Mouse (Mus musculus): Measurements from ENCODE around the gene Celf5. TPM values are rescaled to one million over a fixed set of nuclear protein-coding genes. Genes with fewer than 3 reads are reported as not detected.

The Celf5 gene
- total and polyA plus RNA-seq, 2 experiments: not detected

DNA sequence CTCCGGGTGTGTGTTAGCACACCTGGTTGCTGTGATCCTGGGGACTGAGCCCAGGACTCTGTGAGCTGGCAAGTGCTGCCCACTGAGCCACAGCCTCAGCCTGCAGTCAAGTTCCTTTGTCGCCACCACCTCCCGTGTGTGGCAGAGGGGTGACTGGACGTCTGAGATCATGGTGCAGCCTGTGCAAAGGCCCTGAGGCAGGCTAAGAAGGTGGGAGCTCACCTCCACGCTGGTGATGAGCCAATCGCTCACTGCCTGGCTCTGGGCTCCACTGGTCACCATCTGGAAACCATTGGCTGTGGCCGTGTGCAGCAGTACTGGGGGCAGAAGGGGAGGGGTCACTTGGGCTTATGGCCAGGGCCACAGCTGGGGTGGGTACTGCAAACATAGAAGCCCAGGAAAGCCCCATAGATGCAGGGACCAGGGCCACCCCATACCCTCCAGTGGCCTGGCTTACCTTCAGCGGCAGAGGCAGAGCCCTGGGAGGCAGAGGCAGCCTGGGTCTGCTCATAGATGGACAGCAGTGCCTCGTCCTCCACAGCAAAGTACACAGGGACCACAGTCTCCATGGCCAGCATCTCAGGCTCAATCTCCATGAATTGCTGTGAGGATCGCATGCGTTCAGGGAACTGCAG is 10.2 kb upstream of the Celf5 start:
- Histone ChIP-seq H3K79me2 (ENCODE audit: control insufficient read depth, insufficient read depth, low read length) (peaks cover 17% of the 10 kb centered on the region; the same call in 1 of the 2 replicates), H3K27ac (replicated peaks; ENCODE audit: insufficient read depth, low read depth, low read length) (no peak overlapping the region), H3K36me3 (ENCODE audit: control insufficient read depth, insufficient read depth, low read length) (no peaks in the 10 kb centered on the region; the same call in 1 of the 2 replicates), H3K4me1 (ENCODE audit: control insufficient read depth, insufficient read depth, low read length) (peaks cover 9% of the 10 kb centered on the region), H3K27me3 (ENCODE audit: control insufficient read depth, insufficient read depth, low read length) (no peaks in the 10 kb centered on the region), H3K9ac (ENCODE audit: low read depth, low read length) (no peak overlapping the region), H3K4me3 (ENCODE audit: insufficient read depth, low read depth, low read length) (no peak overlapping the region)
- TF ChIP-seq CTCF (IDR thresholded peaks at IDR 0.05; ENCODE audit: low read depth, low read length) (no peak), POLR2A (IDR thresholded peaks at IDR 0.05; ENCODE audit: extremely low read depth, insufficient read depth, low read length) (no peak)
- no peak for DNase-seq (ENCODE audit: extremely low read depth, low read depth, low spot score)
- 97% methylated on average over 11 of the region's 11 CpGs for WGBS

DNA sequence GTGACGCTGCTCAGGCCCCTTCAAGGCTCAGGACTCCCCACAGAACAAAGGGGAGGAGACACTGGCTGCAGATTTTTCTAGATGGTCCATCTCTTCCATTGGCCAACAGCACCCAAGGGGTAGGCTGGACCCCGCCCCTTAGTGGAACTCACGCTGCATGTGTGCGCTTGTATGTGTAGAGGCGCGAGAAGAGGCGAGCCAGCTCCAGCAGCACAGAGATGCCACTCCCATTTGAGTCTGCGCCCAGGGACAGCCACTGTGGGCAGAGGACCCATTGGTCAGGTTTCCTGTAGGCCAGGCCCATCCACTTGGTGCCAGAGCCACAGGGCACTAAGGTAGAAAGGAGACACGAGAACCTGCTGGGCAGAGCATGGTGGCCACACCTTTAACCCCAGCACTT is 8.5 kb upstream of the Celf5 start:
- WGBS: 88% methylated on average over 9 of the region's 9 CpGs
- no peak for DNase-seq (ENCODE audit: extremely low read depth, low read depth, low spot score)
- H3K9ac ChIP-seq (ENCODE audit: low read depth, low read length): no peak overlapping the region
- peaks cover 2% of the 10 kb centered on the region; the same call in 1 of the 2 replicates for H3K36me3 ChIP-seq (ENCODE audit: control insufficient read depth, insufficient read depth, low read length)
- H3K4me1 ChIP-seq (ENCODE audit: control insufficient read depth, insufficient read depth, low read length): peaks cover 9% of the 10 kb centered on the region
- no peak overlapping the region for H3K4me3 ChIP-seq (ENCODE audit: insufficient read depth, low read depth, low read length)
- H3K27me3 ChIP-seq (ENCODE audit: control insufficient read depth, insufficient read depth, low read length): no peaks in the 10 kb centered on the region
- H3K27ac ChIP-seq (replicated peaks; ENCODE audit: insufficient read depth, low read depth, low read length): no peak overlapping the region
- TF ChIP-seq POLR2A (IDR thresholded peaks at IDR 0.05; ENCODE audit: extremely low read depth, insufficient read depth, low read length) (no peak), CTCF (IDR thresholded peaks at IDR 0.05; ENCODE audit: low read depth, low read length) (no peak)
- peaks cover 16% of the 10 kb centered on the region; the same call in 1 of the 2 replicates for H3K79me2 ChIP-seq (ENCODE audit: control insufficient read depth, insufficient read depth, low read length)

- H3K27me3 ChIP-seq (ENCODE audit: control insufficient read depth, insufficient read depth, low read length): no peaks in the 10 kb centered on the region
- peaks cover 6% of the 10 kb centered on the region for H3K4me1 ChIP-seq (ENCODE audit: control insufficient read depth, insufficient read depth, low read length)
These were observed 7.4 kb upstream of the Celf5 start for GRCm38 (mm10) chr10:81489941-81490340.

DNA sequence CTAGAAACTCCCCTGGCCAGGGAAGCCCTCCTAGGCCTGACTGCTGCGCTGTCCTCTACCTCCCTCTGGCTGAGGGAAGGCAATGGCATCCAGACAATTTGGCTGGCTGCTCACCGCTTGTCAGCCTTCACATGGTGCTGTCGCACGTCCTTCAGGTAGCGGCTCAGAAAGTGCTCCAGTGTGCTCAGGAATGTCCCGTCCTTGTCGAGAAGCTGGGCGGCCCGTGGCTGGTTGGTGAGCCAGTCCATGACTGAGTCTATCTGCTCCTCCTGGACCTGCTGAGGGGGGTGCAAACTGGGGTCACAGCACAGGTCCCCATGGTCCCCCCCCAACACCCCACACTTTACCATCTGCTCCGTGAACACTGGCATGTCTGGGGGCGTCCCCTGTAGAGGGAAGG is 5.6 kb upstream of the Celf5 start:
- peaks cover 2% of the 10 kb centered on the region; the same call in 1 of the 2 replicates for H3K36me3 ChIP-seq (ENCODE audit: control insufficient read depth, insufficient read depth, low read length)
- H3K4me1 ChIP-seq (ENCODE audit: control insufficient read depth, insufficient read depth, low read length): no peaks in the 10 kb centered on the region
- H3K9ac ChIP-seq (ENCODE audit: low read depth, low read length): no peak overlapping the region
- no peaks in the 10 kb centered on the region for H3K79me2 ChIP-seq (ENCODE audit: control insufficient read depth, insufficient read depth, low read length)
- no peak for DNase-seq (ENCODE audit: extremely low read depth, low read depth, low spot score)
- 91% methylated on average over 11 of the region's 11 CpGs for whole genome bisulfite sequencing
- no peak overlapping the region for H3K4me3 ChIP-seq (ENCODE audit: insufficient read depth, low read depth, low read length)
- no peaks in the 10 kb centered on the region for H3K27me3 ChIP-seq (ENCODE audit: control insufficient read depth, insufficient read depth, low read length)
- TF ChIP-seq POLR2A (IDR thresholded peaks at IDR 0.05; ENCODE audit: extremely low read depth, insufficient read depth, low read length): no peak
- TF ChIP-seq CTCF (IDR thresholded peaks at IDR 0.05; ENCODE audit: low read depth, low read length): no peak
- no peak overlapping the region for H3K27ac ChIP-seq (replicated peaks; ENCODE audit: insufficient read depth, low read depth, low read length)

More at GRCm38 (mm10) chr10:81489941-81490340, 7.4 kb upstream of the Celf5 start:
- no peak overlapping the region for H3K27ac ChIP-seq (replicated peaks; ENCODE audit: insufficient read depth, low read depth, low read length)
- no peak overlapping the region for H3K9ac ChIP-seq (ENCODE audit: low read depth, low read length)
- no peak for DNase-seq (ENCODE audit: extremely low read depth, low read depth, low spot score)
- peaks cover 2% of the 10 kb centered on the region; the same call in 1 of the 2 replicates for H3K36me3 ChIP-seq (ENCODE audit: control insufficient read depth, insufficient read depth, low read length)
- no peak overlapping the region for H3K4me3 ChIP-seq (ENCODE audit: insufficient read depth, low read depth, low read length)
- H3K79me2 ChIP-seq (ENCODE audit: control insufficient read depth, insufficient read depth, low read length): peaks cover 5% of the 10 kb centered on the region; the same call in 1 of the 2 replicates
- WGBS: 87% methylated on average over 14 of the region's 14 CpGs
- no peak for TF ChIP-seq POLR2A (IDR thresholded peaks at IDR 0.05; ENCODE audit: extremely low read depth, insufficient read depth, low read length)
- TF ChIP-seq CTCF (IDR thresholded peaks at IDR 0.05; ENCODE audit: low read depth, low read length): no peak

GRCm38 (mm10) chr10:81486496-81486895 is 4.0 kb upstream of the Celf5 start:
- H3K27me3 ChIP-seq (ENCODE audit: control insufficient read depth, insufficient read depth, low read length): 0 out of 2 replicates have a peak, but pooled peaks cover 6% of the 10 kb centered on the region
- 0 out of 2 replicates have a peak, but pooled peaks cover 2% of the 10 kb centered on the region for H3K36me3 ChIP-seq (ENCODE audit: control insufficient read depth, insufficient read depth, low read length)
- WGBS: 93% methylated on average over 10 of the region's 10 CpGs

More at GRCm38 (mm10) chr10:81486496-81486895, 4.0 kb upstream of the Celf5 start:
- no peaks in the 10 kb centered on the region for H3K79me2 ChIP-seq (ENCODE audit: control insufficient read depth, insufficient read depth, low read length)
- H3K4me3 ChIP-seq (ENCODE audit: insufficient read depth, low read depth, low read length): no peak overlapping the region
- H3K9ac ChIP-seq (ENCODE audit: low read depth, low read length): no peak overlapping the region
- TF ChIP-seq CTCF (IDR thresholded peaks at IDR 0.05; ENCODE audit: low read depth, low read length): no peak
- no peak for TF ChIP-seq POLR2A (IDR thresholded peaks at IDR 0.05; ENCODE audit: extremely low read depth, insufficient read depth, low read length)
- DNase-seq (ENCODE audit: extremely low read depth, low read depth, low spot score): no peak
- no peak overlapping the region for H3K27ac ChIP-seq (replicated peaks; ENCODE audit: insufficient read depth, low read depth, low read length)
- no peaks in the 10 kb centered on the region; the same call in 1 of the 2 replicates for H3K4me1 ChIP-seq (ENCODE audit: control insufficient read depth, insufficient read depth, low read length)
